Mouse (Mus musculus) liver, adult 2 months (tissue): ENCODE results near the gene Susd6.

Source experiments
- CTCF ChIP-seq: fragments of 200-500 bp; IDR thresholded peaks from 2 replicates; pipeline ENCODE4 v1.5.1; 2011; ENCODE audit warnings: low read depth, low read length, control low read depth
- POLR2A ChIP-seq: fragments of 200-500 bp; IDR thresholded peaks from 2 replicates; pipeline ENCODE4 v1.6.1; 2011; ENCODE audit warnings: low read length, control low read depth; ENCODE audit not compliant: insufficient read depth; ENCODE audit errors: extremely low read depth

- TF ChIP-seq CTCF (no peak), POLR2A (no peak)
Measured at GRCm38 (mm10) chr12:80834156-80834900, 44.0 kb downstream of the Susd6 start.
